Mouse (Mus musculus) thymus, postnatal 0 days (tissue): ENCODE results near the gene Gal3st4. TPM values are rescaled to one million over a fixed set of nuclear protein-coding genes. Genes with fewer than 3 reads are reported as not detected.

Source experiments
- DNase-seq: peaks from one replicate; pipeline ENCODE4 v3.0.0-alpha.2; 2015; ENCODE audit warnings: low spot score
- polyA plus RNA-seq: library from polyadenylated mRNA; unstranded; fragments of >200 nt; fragmentation: Nextera tagmentation; extraction: Ambion mirVana; gene quantifications from 2 replicates; pipeline ENCODE4 v1.2.1, GENCODE M21; 2015

The Gal3st4 gene
- polyA plus RNA-seq: 1.8 and 2.4 TPM in 2 replicates

- DNase-seq: no peak
These were observed at the start of gene Gal3st4 for GRCm38 (mm10) chr5:138272409-138272923. Gene Gal3st4, minus strand, starts transcription at chr5:138272840.

GRCm38 (mm10) chr5:138312795-138313194, 40.2 kb upstream of the Gal3st4 start:
- no peak for DNase-seq

- DNase-seq: no peak
These were observed 27.0 kb upstream of the Gal3st4 start for GRCm38 (mm10) chr5:138299613-138300012.

GRCm38 (mm10) chr5:138294158-138294557, 21.5 kb upstream of the Gal3st4 start:
- DNase-seq: no peak

GRCm38 (mm10) chr5:138291638-138292037, 19.0 kb upstream of the Gal3st4 start:
- no peak for DNase-seq

- peak; percentile 17 for DNase-seq
These were observed 15.2 kb upstream of the Gal3st4 start for GRCm38 (mm10) chr5:138287861-138288260.

GRCm38 (mm10) chr5:138283540-138283939, 10.9 kb upstream of the Gal3st4 start:
- DNase-seq: peak; percentile 17

GRCm38 (mm10) chr5:138281798-138282197, 9.2 kb upstream of the Gal3st4 start:
- no peak for DNase-seq

GRCm38 (mm10) chr5:138280829-138281228, 8.2 kb upstream of the Gal3st4 start:
- DNase-seq: no peak

GRCm38 (mm10) chr5:138280425-138280768, 7.8 kb upstream of the Gal3st4 start:
- no peak for DNase-seq

GRCm38 (mm10) chr5:138279585-138280424, 7.2 kb upstream of the Gal3st4 start, which contains the start of the genes Gm43720, Gpc2 and Stag3:
Gene Gm43720, minus strand, starts transcription at chr5:138279958.
Gene Gpc2, minus strand, starts transcription at chr5:138280005.
Gene Stag3, plus strand, starts transcription at chr5:138280240.
- DNase-seq: peak; percentile 97

- DNase-seq: no peak
These were observed 5.4 kb upstream of the Gal3st4 start for GRCm38 (mm10) chr5:138277994-138278393.

- DNase-seq: no peak
These were observed 2.8 kb upstream of the Gal3st4 start for GRCm38 (mm10) chr5:138275216-138276050.

GRCm38 (mm10) chr5:138274186-138274585, 1.5 kb upstream of the Gal3st4 start:
- DNase-seq: no peak

- no peak for DNase-seq
These were observed 1.4 kb downstream of the Gal3st4 start for GRCm38 (mm10) chr5:138271232-138271631.

- DNase-seq: no peak
These were observed 3.7 kb downstream of the Gal3st4 start for GRCm38 (mm10) chr5:138268980-138269379.

GRCm38 (mm10) chr5:138267114-138267513, 5.5 kb downstream of the Gal3st4 start:
- no peak for DNase-seq

GRCm38 (mm10) chr5:138265712-138266111, 6.9 kb downstream of the Gal3st4 start:
- DNase-seq: no peak

- no peak for DNase-seq
These were observed 8.4 kb downstream of the Gal3st4 start for GRCm38 (mm10) chr5:138264207-138264578.

GRCm38 (mm10) chr5:138263260-138264206, 9.1 kb downstream of the Gal3st4 start, which contains the start of gene BC037034:
Gene BC037034, minus strand, starts transcription at chr5:138264033.
- peak; percentile 90 for DNase-seq
